7 mouse cellular contexts compared by ENCODE assay signal in the genomic region with DNA sequence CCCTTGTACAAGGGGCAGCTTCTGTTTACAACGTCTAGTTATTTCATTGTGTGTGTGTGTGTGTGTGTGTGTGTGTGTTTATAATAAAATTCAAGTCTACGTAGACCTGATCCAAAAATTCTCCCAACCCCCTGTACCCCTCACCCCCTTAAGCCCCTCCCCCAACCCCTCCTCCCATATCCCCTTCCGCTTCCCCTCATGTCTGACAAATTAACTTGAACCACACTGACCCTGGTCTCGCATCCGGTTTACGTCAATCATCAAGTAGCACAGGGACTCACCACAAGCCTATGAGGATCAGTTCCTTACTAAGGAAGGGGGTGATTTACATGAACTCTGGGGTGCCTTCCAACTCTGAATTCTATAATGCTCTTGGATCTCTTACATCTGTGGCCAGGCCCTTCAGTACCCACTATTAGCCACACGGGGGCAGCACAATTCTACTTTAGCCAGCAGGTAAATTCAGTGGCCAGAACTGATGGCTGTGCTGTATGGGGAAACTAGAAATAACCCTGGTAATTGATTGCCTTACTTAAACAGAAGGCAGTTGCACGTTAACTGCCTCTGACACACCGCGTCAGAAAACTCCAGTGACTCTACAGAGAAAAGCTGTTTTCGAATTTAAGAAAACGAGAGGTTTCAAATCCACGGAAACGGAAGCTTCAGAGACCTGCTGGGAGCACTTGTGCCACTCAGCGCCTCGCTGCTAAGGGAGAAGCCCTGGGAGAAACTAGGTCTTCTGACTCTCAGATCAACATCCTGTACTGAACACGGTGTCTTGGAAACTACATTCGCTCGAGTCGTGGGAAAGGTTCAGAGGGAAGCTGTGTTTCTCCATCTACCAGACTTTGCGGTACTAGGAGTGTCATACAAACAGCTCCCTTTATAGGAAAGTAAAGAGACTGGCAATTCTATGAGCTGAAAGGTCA.
DNase-seq lines count a peak whose midpoint lies in the region; ATAC-seq lines count a peak whose summit lies in the region.

No protein-coding gene starts in this region.

- no peak overlapping the region for H3K4me3 ChIP-seq in midbrain, embryonic 11.5 days (ENCODE audit: low read depth, low read length)

- WGBS in midbrain, embryonic 11.5 days = 39% methylated on average over 21 of the region's 21 CpGs

- ATAC-seq in midbrain, embryonic 11.5 days (ENCODE audit: low FRiP score) = peak; percentile 80

- H3K9ac ChIP-seq in midbrain, embryonic 11.5 days (ENCODE audit: low read length) = no peak overlapping the region

- no peaks in the 10 kb centered on the region for H3K4me1 ChIP-seq in midbrain, embryonic 11.5 days (ENCODE audit: control insufficient read depth, insufficient read depth, low read length)

- H3K27me3 ChIP-seq in midbrain, embryonic 11.5 days (ENCODE audit: control insufficient read depth, insufficient read depth, low read length) = no peaks in the 10 kb centered on the region

- peak overlapping the region; percentile 36 for H3K4me2 ChIP-seq in midbrain, embryonic 11.5 days

- H3K36me3 ChIP-seq in midbrain, embryonic 11.5 days (ENCODE audit: control insufficient read depth, insufficient read depth, low read length) = no peaks in the 10 kb centered on the region

- no peaks in the 10 kb centered on the region for H3K9me3 ChIP-seq in midbrain, embryonic 11.5 days (ENCODE audit: control insufficient read depth, low read length)

- DNase-seq in adrenal gland, postnatal 25 days = peak; percentile 63
- DNase-seq in embryo, embryonic 11.5 days (ENCODE audit: low read depth, low spot score) = peak; percentile 64
- peak; percentile 34 to 72 for DNase-seq in heart, adult 18-20 months
- peak; percentile 77 for DNase-seq in kidney, adult 18-20 months
- DNase-seq in left cerebral cortex, postnatal 4 days = peak; percentile 78
- peak; percentile 94 for DNase-seq in midbrain, embryonic 11.5 days (ENCODE audit: low spot score, missing footprints)
- DNase-seq in skeletal muscle tissue, adult 2 months (ENCODE audit: low read depth, low spot score) = peak; percentile 25

- intact Hi-C loops in left cerebral cortex, postnatal 4 days (cut with DNase I) = no loop called here

- no peak overlapping the region for H3K27ac ChIP-seq in midbrain, embryonic 11.5 days (ENCODE audit: low read depth, low read length)

Comparison
In these comparisons a context has a peak if more than half of its experiments do, and no peak if none do; other contexts are left out.
1. DNase-seq: peak in every context shown above with its lines; median percentile 94 in midbrain, embryonic 11.5 days; 78 in left cerebral cortex, postnatal 4 days; 77 in kidney, adult 18-20 months; 64 in embryo, embryonic 11.5 days; 63 in adrenal gland, postnatal 25 days; 53 in heart, adult 18-20 months; 25 in skeletal muscle tissue, adult 2 months.